Mouse (Mus musculus) thymus, adult 18-20 months (tissue): ENCODE results near the gene Xlr4c.
A peak's percentile ranks its signal among the peaks of the same experiment; 100 is the strongest.
"Not testable (repeated sequence)": the region's sequence is repeated elsewhere in the genome, so short reads cannot be mapped to it uniquely, and the experiment has no call there.

ENCODE experiments used
- DNase-seq, 2 experiments: peaks; one replicate each; pipeline ENCODE4 v3.0.0; 2022; ENCODE audit warnings: mixed read lengths in 2 of 2

Xlr4c gene

DNA sequence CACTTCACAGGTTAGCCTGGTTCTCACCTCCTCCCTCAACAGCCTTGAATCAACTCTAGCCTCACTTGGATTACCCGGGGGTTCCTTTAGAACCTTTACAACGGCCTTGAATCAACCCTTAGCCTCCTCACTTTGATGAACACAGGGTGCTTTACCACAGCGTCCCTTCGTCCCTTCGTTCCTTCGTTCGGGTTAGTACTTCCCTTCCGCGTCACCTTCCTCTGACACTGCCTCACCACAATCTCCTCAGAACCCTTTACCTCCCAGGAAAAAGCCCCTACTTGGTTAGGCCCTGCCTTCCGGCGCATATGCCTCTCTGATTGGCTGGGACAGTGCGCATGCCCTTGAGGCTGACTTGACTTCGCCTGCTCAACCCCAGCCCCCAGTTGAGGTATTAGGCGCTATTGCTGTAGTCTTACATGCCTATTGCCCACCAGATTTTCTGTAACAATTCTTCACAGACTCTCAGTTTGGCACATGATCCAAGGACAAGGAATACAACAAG, at the start of gene Xlr4c:
Gene Xlr4c (minus strand): TSS at position 310 of the 505 bp plus-strand sequence.
- DNase-seq, result peak in 1 of 2 experiments; percentile 56

DNA sequence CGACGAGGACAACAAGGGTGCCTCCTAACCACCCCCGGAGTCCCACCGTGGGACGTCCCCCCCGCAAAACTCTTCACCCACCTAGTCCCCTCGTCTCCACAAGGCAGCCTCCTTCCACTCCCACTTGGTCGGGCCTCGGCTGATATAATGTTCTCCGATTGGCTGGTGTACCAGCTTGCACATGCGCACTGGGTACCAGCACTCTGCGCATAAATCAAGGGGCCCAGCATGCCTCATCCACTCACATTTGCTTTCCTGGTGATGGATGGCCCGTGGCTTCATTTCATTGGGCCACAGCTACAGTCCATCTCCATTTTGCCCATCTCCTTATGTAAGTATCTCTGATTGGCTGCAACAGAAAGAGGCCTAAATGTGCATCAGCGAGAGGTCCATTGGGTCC, 22.3 kb upstream of the Xlr4c start, which contains the start of gene Xlr3c:
Gene Xlr3c (minus strand): TSS at position 121 of the 400 bp plus-strand sequence.
- DNase-seq, result not testable (repeated sequence)

DNA sequence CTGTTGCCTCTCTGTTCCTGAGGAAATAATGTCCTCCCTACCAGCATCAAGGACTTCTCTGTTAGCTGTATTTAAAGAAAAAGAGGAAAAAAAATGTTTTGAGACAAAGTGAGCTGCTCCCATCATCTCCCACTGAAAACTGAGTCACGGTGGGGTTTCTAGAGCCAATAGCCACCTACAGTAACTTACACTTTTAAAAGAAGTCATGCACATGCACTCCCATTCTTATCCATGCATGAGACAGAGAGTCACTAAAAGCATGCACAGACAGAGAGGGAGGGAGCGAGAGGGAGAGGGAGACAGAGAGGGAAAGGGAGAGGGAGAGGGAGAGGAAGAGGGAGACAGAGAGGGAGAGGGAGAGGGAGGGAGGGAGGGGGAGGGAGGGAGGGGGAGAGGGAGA, 19.5 kb upstream of the Xlr4c start:
- DNase-seq, result not testable (repeated sequence)

DNA sequence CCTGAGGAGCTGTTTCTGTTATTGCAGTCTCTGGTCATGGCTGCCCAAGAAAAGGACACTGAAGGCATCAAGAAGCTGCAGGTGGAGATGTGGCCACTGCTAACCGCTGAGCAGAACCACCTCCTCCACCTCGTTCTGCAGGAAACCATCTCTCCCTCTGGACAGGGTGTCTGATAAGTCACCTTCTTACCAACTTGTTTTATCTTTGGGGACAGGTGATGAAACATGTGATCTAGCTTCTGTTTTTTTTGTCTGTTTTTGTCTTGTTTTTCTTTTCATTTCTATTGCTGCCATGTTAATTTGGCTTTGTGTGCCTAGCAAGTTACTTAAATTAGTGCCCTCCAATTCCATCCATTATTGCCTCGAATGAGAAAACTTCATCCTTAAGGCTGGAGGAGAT, 13.6 kb downstream of the Xlr4c start:
- no peak for DNase-seq

DNA sequence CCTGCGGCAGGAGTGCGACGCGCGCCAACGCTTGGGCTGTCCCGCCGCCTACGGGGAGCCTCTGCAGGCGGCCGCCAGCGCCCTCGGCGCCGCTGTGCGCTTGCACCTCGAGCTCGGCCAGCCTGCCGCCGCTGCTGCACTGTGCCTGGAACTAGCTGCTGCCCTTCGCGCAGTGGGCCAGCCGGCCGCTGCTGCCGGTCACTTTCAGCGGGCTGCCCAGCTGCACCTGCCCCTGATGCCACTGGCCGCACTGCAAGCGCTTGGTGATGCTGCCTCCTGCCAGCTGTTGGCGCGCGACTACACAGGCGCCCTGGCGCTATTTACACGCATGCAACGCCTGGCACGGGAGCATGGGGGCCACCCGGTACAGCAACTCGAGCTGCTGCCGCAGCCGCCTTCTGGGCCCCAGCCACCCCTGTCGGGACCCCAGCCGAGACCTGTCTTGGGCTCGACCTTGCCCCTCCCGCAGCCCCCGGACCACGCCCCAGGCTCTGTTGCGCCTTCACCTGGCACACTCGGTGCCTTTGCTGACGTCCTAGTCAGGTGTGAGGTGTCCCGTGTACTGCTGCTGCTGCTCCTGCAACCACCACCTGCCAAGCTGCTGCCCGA, 14.2 kb downstream of the Xlr4c start:
- peak; percentile 52 to 60 for DNase-seq

DNA sequence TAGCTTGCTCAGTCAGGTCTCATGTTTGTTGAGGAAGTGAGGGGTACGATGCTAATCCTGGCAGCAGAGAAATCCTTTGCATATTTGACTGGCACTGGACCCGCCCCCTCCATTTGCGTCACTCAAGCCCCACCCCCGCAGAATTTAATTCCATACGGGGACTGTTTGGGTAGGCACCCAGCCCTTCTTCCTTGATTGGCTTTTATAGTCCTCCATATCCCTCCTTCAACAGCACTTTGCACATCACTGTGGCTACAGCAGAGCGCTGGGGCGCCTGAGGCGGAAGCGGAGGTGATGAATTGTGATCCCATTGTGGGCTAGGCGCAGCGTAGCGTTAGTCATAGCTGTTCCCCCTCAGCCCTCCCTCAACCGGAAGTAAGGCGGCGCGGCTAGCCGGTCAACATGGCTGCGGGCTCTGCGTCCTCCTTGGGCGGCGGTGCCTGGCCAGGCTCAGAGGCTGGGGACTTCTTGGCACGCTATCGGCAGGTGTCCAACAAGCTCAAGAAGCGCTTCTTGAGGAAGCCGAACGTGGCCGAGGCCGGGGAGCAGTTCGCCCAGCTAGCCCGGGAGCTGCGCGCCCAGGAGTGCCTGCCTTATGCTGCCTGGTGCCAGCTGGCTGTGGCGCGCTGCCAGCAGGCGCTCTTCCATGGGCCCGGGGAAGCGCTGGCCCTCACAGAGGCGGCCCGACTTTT, 14.9 kb downstream of the Xlr4c start, which contains the start of gene F8a:
Gene F8a (plus strand): TSS at position 378 of the 692 bp plus-strand sequence.
- DNase-seq, result peak; percentile 66 to 76

DNA sequence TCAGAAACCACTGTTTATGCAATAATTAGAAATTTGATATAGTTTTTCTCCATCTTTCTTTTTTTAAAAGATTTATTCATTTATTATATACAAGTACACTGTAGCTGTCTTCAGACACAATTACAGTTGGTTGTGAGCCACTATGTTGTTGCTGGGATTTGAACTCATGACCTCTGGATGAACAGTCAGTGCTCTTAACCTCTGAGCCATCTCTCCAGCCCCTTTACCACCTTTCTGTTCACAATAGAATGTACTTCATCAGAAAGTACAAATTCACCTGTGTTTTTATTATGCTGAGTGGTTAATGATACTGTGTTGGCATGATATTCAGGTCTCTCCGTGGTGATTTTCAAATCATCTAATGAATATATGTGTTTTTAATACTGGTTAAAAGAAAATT, 17.6 kb downstream of the Xlr4c start:
- DNase-seq, result no peak

DNA sequence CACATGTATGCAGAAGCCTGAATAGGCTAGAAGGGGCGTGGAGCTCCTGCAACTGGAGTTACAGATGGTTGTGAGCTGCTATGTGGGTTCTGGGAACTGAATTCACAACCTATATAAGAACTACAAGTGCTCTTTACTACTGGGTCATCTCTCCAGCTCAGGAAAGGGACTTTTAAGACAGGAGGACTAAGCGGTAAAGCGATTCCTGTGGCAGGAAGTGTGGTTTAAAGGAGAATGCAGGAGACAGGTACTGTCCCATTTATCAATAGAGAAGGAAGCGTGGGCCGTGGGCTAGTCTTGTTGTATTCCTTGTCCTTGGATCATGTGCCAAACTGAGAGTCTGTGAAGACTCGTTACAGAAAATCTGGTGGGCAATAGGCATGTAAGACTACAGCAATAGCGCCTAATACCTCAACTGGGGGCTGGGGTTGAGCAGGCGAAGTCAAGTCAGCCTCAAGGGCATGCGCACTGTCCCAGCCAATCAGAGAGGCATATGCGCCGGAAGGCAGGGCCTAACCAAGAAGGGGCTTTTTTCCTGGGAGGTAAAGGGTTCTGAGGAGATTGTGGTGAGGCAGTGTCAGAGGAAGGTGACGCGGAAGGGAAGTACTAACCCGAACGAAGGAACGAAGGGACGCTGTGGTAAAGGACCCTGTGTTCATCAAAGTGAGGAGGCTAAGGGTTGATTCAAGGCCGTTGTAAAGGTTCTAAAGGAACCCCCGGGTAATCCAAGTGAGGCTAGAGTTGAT, 28.9 kb downstream of the Xlr4c start, which contains the start of gene Xlr4b:
Gene Xlr4b (plus strand): TSS at position 515 of the 746 bp plus-strand sequence.
- DNase-seq, result peak in 1 of 2 experiments; percentile 9

DNA sequence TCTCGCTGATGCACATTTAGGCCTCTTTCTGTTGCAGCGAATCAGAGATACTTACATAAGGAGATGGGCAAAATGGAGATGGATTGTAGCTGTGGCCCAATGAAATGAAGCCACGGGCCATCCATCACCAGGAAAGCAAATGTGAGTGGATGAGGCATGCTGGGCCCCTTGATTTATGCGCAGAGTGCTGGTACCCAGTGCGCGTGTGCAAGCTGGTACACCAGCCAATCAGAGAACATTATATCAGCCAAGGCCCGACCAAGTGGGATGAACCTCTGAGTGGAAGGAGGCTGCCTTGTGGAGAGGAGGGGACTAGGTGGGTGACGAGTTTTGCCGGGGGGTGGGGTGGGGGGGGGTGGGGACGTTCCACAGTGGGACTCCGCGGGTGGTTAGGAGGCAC, 51.0 kb downstream of the Xlr4c start, which contains the start of gene Xlr3b:
Gene Xlr3b (plus strand): TSS at position 274 of the 400 bp plus-strand sequence.
- peak in 1 of 2 experiments; percentile 1 for DNase-seq
